Mouse (Mus musculus): ENCODE results near the gene Sh3bgrl2.
A peak's percentile ranks its signal among the peaks of the same experiment; 100 is the strongest.

The Sh3bgrl2 gene

GRCm38 (mm10) chr9:83624193-83624592 lies 76.1 kb downstream of the Sh3bgrl2 start:
- DNase-seq (ENCODE audit: low read depth in 1 of 2, low spot score in 2 of 2) = no peak

- DNase-seq (ENCODE audit: low read depth in 1 of 2, low spot score in 2 of 2) = no peak
Measured at GRCm38 (mm10) chr9:83625085-83625484, 77.0 kb downstream of the Sh3bgrl2 start.

GRCm38 (mm10) chr9:83628669-83629612 lies 80.8 kb downstream of the Sh3bgrl2 start:
- no peak for DNase-seq (ENCODE audit: low read depth in 1 of 2, low spot score in 2 of 2)

- DNase-seq (ENCODE audit: low read depth in 1 of 2, low spot score in 2 of 2) = no peak
Measured at GRCm38 (mm10) chr9:83630341-83630740, 82.2 kb downstream of the Sh3bgrl2 start.

GRCm38 (mm10) chr9:83631920-83632319 lies 83.8 kb downstream of the Sh3bgrl2 start:
- DNase-seq (ENCODE audit: low read depth in 1 of 2, low spot score in 2 of 2) = no peak

GRCm38 (mm10) chr9:83634703-83635102 lies 86.6 kb downstream of the Sh3bgrl2 start:
- DNase-seq (ENCODE audit: low read depth in 1 of 2, low spot score in 2 of 2) = no peak

- DNase-seq (ENCODE audit: low read depth in 1 of 2, low spot score in 2 of 2) = no peak
Measured at GRCm38 (mm10) chr9:83635997-83636396, 87.9 kb downstream of the Sh3bgrl2 start.

- no peak for DNase-seq (ENCODE audit: low read depth in 1 of 2, low spot score in 2 of 2)
Measured at GRCm38 (mm10) chr9:83643139-83643538, 95.0 kb downstream of the Sh3bgrl2 start.

- DNase-seq (ENCODE audit: low read depth in 1 of 2, low spot score in 2 of 2) = no peak
Measured at GRCm38 (mm10) chr9:83643833-83644232, 95.7 kb downstream of the Sh3bgrl2 start.

GRCm38 (mm10) chr9:83646215-83646614 lies 98.1 kb downstream of the Sh3bgrl2 start:
- no peak for DNase-seq (ENCODE audit: low read depth in 1 of 2, low spot score in 2 of 2)

GRCm38 (mm10) chr9:83646691-83647090 lies 98.6 kb downstream of the Sh3bgrl2 start:
- no peak for DNase-seq (ENCODE audit: low read depth in 1 of 2, low spot score in 2 of 2)

GRCm38 (mm10) chr9:83647919-83648705 lies 100.0 kb downstream of the Sh3bgrl2 start:
- DNase-seq (ENCODE audit: low read depth in 1 of 2, low spot score in 2 of 2) = no peak

GRCm38 (mm10) chr9:83648733-83649132 lies 100.6 kb downstream of the Sh3bgrl2 start:
- no peak for DNase-seq (ENCODE audit: low read depth in 1 of 2, low spot score in 2 of 2)

GRCm38 (mm10) chr9:83652015-83652414 lies 103.9 kb downstream of the Sh3bgrl2 start:
- DNase-seq (ENCODE audit: low read depth in 1 of 2, low spot score in 2 of 2) = no peak

GRCm38 (mm10) chr9:83652590-83653172 lies 104.6 kb downstream of the Sh3bgrl2 start:
- peak in 1 of 2 experiments; percentile 1 for DNase-seq (ENCODE audit: low read depth in 1 of 2, low spot score in 2 of 2)

GRCm38 (mm10) chr9:83654601-83655000 lies 106.5 kb downstream of the Sh3bgrl2 start:
- no peak for DNase-seq (ENCODE audit: low read depth in 1 of 2, low spot score in 2 of 2)

GRCm38 (mm10) chr9:83656960-83657651 lies 109.0 kb downstream of the Sh3bgrl2 start:
- no peak for DNase-seq (ENCODE audit: low read depth in 1 of 2, low spot score in 2 of 2)

- DNase-seq (ENCODE audit: low read depth in 1 of 2, low spot score in 2 of 2) = no peak
Measured at GRCm38 (mm10) chr9:83657652-83658002, 109.5 kb downstream of the Sh3bgrl2 start.

- DNase-seq (ENCODE audit: low read depth in 1 of 2, low spot score in 2 of 2) = no peak
Measured at GRCm38 (mm10) chr9:83659081-83659480, 111.0 kb downstream of the Sh3bgrl2 start.

- DNase-seq (ENCODE audit: low read depth in 1 of 2, low spot score in 2 of 2) = no peak
Measured at GRCm38 (mm10) chr9:83661811-83662210, 113.7 kb downstream of the Sh3bgrl2 start.
